ENCODE assay signal across 36 mouse cellular contexts in genomic region chr1:133857781-133858180, GRCm38 (mm10). TPM values are rescaled to one million over a fixed set of nuclear protein-coding genes. Genes with fewer than 3 reads are reported as not detected.
"Had no signal": no experiment of that assay in that cellular context is flagged by ENCODE, and none has a peak within 500 bp of the region (broad histone marks: within the 10 kb centered on the region; RNA-seq: fewer than 3 reads in every experiment).

No protein-coding gene starts in this region.

- ATAC-seq: liver, embryonic 12.5 days; liver, postnatal 0 days; lung, postnatal 0 days; midbrain, embryonic 13.5 days; midbrain, embryonic 15.5 days had no signal

- H3K36me3 ChIP-seq: limb, embryonic 10.5 days; limb, embryonic 12.5 days; limb, embryonic 13.5 days; limb, embryonic 15.5 days; liver, embryonic 12.5 days; liver, embryonic 13.5 days; liver, embryonic 15.5 days; lung, embryonic 15.5 days; midbrain, embryonic 12.5 days; midbrain, embryonic 13.5 days; midbrain, embryonic 15.5 days; neural tube, embryonic 12.5 days; neural tube, embryonic 13.5 days had no signal

- DNase-seq: left cerebral cortex, postnatal 4 days; liver; liver, embryonic 13.5 days; liver, postnatal 0 days; lung, adult 18-20 months; lung, adult 2 months; lung, embryonic 14.5 days; lung, postnatal 10 days; lung, postnatal 14 days; lung, postnatal 36 days; lung, postnatal 4 days; midbrain, embryonic 14.5 days had no signal

- H3K9me3 ChIP-seq: limb, embryonic 10.5 days; limb, embryonic 12.5 days; limb, embryonic 13.5 days; limb, embryonic 15.5 days; liver, embryonic 12.5 days; liver, embryonic 13.5 days; liver, embryonic 15.5 days; lung, embryonic 15.5 days; megakaryocyte, embryonic 14.5 days; midbrain, embryonic 12.5 days; midbrain, embryonic 13.5 days; midbrain, embryonic 15.5 days; neural tube, embryonic 12.5 days; neural tube, embryonic 13.5 days had no signal

- H3K4me2 ChIP-seq: limb, embryonic 12.5 days; limb, embryonic 13.5 days; limb, embryonic 15.5 days; liver, embryonic 11.5 days; liver, embryonic 12.5 days; liver, embryonic 13.5 days; liver, embryonic 15.5 days; lung, embryonic 14.5 days; lung, embryonic 15.5 days; midbrain, embryonic 11.5 days; midbrain, embryonic 12.5 days; midbrain, embryonic 13.5 days; midbrain, embryonic 15.5 days; neural tube, embryonic 12.5 days; neural tube, embryonic 13.5 days had no signal

- H3K27me3 ChIP-seq: neural tube, embryonic 12.5 days had no signal

- H3K27ac ChIP-seq: left cerebral cortex, adult 2 months; limb, embryonic 10.5 days; limb, embryonic 12.5 days; limb, embryonic 13.5 days; limb, embryonic 15.5 days; liver, embryonic 12.5 days; liver, embryonic 13.5 days; liver, embryonic 14.5 days; liver, embryonic 15.5 days; lung, embryonic 15.5 days; macrophage; midbrain, embryonic 12.5 days; midbrain, embryonic 13.5 days; midbrain, embryonic 15.5 days; neural tube, embryonic 12.5 days had no signal

- H3K9ac ChIP-seq: limb, embryonic 12.5 days; limb, embryonic 13.5 days; limb, embryonic 15.5 days; liver, embryonic 13.5 days; liver, embryonic 14.5 days; liver, embryonic 15.5 days; liver, postnatal 0 days; lung, embryonic 14.5 days; lung, embryonic 15.5 days; midbrain, embryonic 12.5 days; midbrain, embryonic 13.5 days; midbrain, embryonic 15.5 days; neural tube, embryonic 12.5 days; neural tube, embryonic 13.5 days had no signal

- H3K4me3 ChIP-seq: left cerebral cortex, adult 2 months; limb, embryonic 10.5 days; limb, embryonic 12.5 days; limb, embryonic 13.5 days; limb, embryonic 15.5 days; liver, embryonic 12.5 days; liver, embryonic 13.5 days; liver, embryonic 15.5 days; lung, embryonic 15.5 days; megakaryocyte, embryonic 14.5 days; midbrain, embryonic 12.5 days; midbrain, embryonic 13.5 days; midbrain, embryonic 15.5 days; myocyte; neural tube, embryonic 12.5 days; neural tube, embryonic 13.5 days had no signal

RNA-seq across cellular contexts. Expression of gene Optc, which starts 50.0 kb away (rescaled TPM):
- total RNA-seq: liver, adult 2 months; megakaryocyte progenitor cell, adult 5-6 weeks; megakaryocyte, adult 5-6 weeks; monocyte, adult 5-6 weeks had no signal
- polyA plus RNA-seq: liver, adult 2 months; macrophage had no signal
